Mouse (Mus musculus) gastrocnemius, adult 2 months (tissue): ENCODE measurements around the gene Mybl2. TPM values are rescaled to one million over a fixed set of nuclear protein-coding genes. Genes with fewer than 3 reads are reported as not detected.

Source experiments
- DNase-seq: peaks from one replicate; pipeline ENCODE4 v3.0.0; 2022
- H3K27ac ChIP-seq: fragments of 200-600 bp; 2 replicates; pipeline ENCODE4 v1.8.1; 2022; ENCODE audit warnings: mild to moderate bottlenecking
- H3K4me3 ChIP-seq: fragments of 200-600 bp; 2 replicates; pipeline ENCODE4 v1.8.1; 2022; ENCODE audit warnings: mild to moderate bottlenecking, moderate library complexity
- CTCF ChIP-seq: fragments of 200-600 bp; IDR thresholded peaks from 2 replicates; pipeline ENCODE4 v1.8.1; 2022; ENCODE audit warnings: antibody characterized with exemption, mild to moderate bottlenecking, moderate library complexity
- intact Hi-C: fragments of 180-260 bp; cut with DNase I; formaldehyde crosslinking; loops from one replicate; pipeline ENCODE4 v1.15.1; 2025
- long read RNA-seq, 2 experiments: library from polyadenylated mRNA; stranded (forward); transcript quantifications; one replicate each; pipeline ENCODE4 v2.0.0; 2021
- total RNA-seq, 2 experiments: library from RNA; stranded (reverse); gene quantifications; 2 replicates each; pipeline ENCODE4 v1.2.3; 2021

Mybl2 gene
- not detected for total RNA-seq
- long read RNA-seq, experiment 1, result 0 reads
- long read RNA-seq, experiment 2, result 0 reads

- no peak within 1 kb of the TSS for H3K27ac ChIP-seq
- TF ChIP-seq CTCF, result no peak
- intact Hi-C loops, result loop anchor here (5.0 kb wide), 1 partner anchor 348 kb away; no protein-coding TSS in a partner anchor
- peak; percentile 93 for DNase-seq
- peak within 1 kb of the TSS; percentile 78 for H3K4me3 ChIP-seq
Measured at GRCm38 (mm10) chr2:163054335-163054840, at the start of gene Mybl2. TSS of gene Mybl2 (plus strand) at chr2:163054687.

- Histone ChIP-seq H3K27ac (no peak overlapping the region), H3K4me3 (no peak overlapping the region)
- no peak for TF ChIP-seq CTCF
- intact Hi-C loops, result no loop called here
- no peak for DNase-seq
Measured at GRCm38 (mm10) chr2:163007299-163007698, 47.2 kb upstream of the Mybl2 start.

GRCm38 (mm10) chr2:163016916-163017743, 37.4 kb upstream of the Mybl2 start, which contains the start of gene Ift52:
TSS of gene Ift52 (plus strand) at chr2:163017354.
- peak; percentile 92 for DNase-seq
- no peak for TF ChIP-seq CTCF
- peak within 1 kb of the TSS; percentile 90 for H3K27ac ChIP-seq
- intact Hi-C loops, result loop anchor here (5.0 kb wide), 1 partner anchor 85 kb away; the partner anchor contains the start of gene Srsf6
- H3K4me3 ChIP-seq, result peak within 1 kb of the TSS; percentile 93

GRCm38 (mm10) chr2:163031289-163031688, 23.2 kb upstream of the Mybl2 start:
- intact Hi-C loops, result no loop called here
- DNase-seq, result no peak
- no peak for TF ChIP-seq CTCF
- Histone ChIP-seq H3K4me3 (no peak overlapping the region), H3K27ac (no peak overlapping the region)

GRCm38 (mm10) chr2:163031757-163032156, 22.7 kb upstream of the Mybl2 start:
- intact Hi-C loops, result no loop called here

GRCm38 (mm10) chr2:163032622-163033021, 21.9 kb upstream of the Mybl2 start:
- H3K27ac ChIP-seq, result no peak overlapping the region
- intact Hi-C loops, result no loop called here
- no peak overlapping the region for H3K4me3 ChIP-seq
- DNase-seq, result no peak
- TF ChIP-seq CTCF, result no peak

More at GRCm38 (mm10) chr2:163031757-163032156, 22.7 kb upstream of the Mybl2 start:
- no peak for TF ChIP-seq CTCF
- DNase-seq, result no peak
- H3K4me3 ChIP-seq, result no peak overlapping the region
- no peak overlapping the region for H3K27ac ChIP-seq

- intact Hi-C loops, result no loop called here
- no peak for DNase-seq
- H3K27ac ChIP-seq, result no peak overlapping the region
- TF ChIP-seq CTCF, result no peak
- H3K4me3 ChIP-seq, result no peak overlapping the region
Measured at GRCm38 (mm10) chr2:163039940-163040339, 14.5 kb upstream of the Mybl2 start.

GRCm38 (mm10) chr2:163048125-163048524, 6.4 kb upstream of the Mybl2 start:
- intact Hi-C loops, result no loop called here
- no peak overlapping the region for H3K27ac ChIP-seq
- peak; percentile 86 for TF ChIP-seq CTCF
- peak; percentile 82 for DNase-seq
- peak overlapping the region; percentile 44 for H3K4me3 ChIP-seq

- intact Hi-C loops, result no loop called here
- no peak for TF ChIP-seq CTCF
- H3K27ac ChIP-seq, result no peak overlapping the region
- no peak overlapping the region for H3K4me3 ChIP-seq
- DNase-seq, result no peak
Measured at GRCm38 (mm10) chr2:163049116-163049515, 5.4 kb upstream of the Mybl2 start.

GRCm38 (mm10) chr2:163051691-163052090, 2.8 kb upstream of the Mybl2 start:
- no peak overlapping the region for H3K27ac ChIP-seq
- H3K4me3 ChIP-seq, result no peak overlapping the region
- intact Hi-C loops, result loop anchor here (5.0 kb wide), 1 partner anchor 351 kb away; no protein-coding TSS in a partner anchor
- TF ChIP-seq CTCF, result no peak
- DNase-seq, result no peak

GRCm38 (mm10) chr2:163052101-163052500, 2.4 kb upstream of the Mybl2 start:
- Histone ChIP-seq H3K27ac (no peak overlapping the region), H3K4me3 (no peak overlapping the region)
- DNase-seq, result no peak
- no peak for TF ChIP-seq CTCF
- intact Hi-C loops, result loop anchor here (5.0 kb wide), 1 partner anchor 350 kb away; no protein-coding TSS in a partner anchor

GRCm38 (mm10) chr2:163052826-163053225, 1.7 kb upstream of the Mybl2 start:
- no peak for TF ChIP-seq CTCF

GRCm38 (mm10) chr2:163054891-163055494, 506 bp downstream of the Mybl2 start:
- Histone ChIP-seq H3K27ac (no peak overlapping the region), H3K4me3 (peak overlapping the region; percentile 78)
- TF ChIP-seq CTCF, result no peak
- intact Hi-C loops, result loop anchor here (5.0 kb wide), 1 partner anchor 347 kb away; no protein-coding TSS in a partner anchor
- peak; percentile 18 for DNase-seq

More at GRCm38 (mm10) chr2:163052826-163053225, 1.7 kb upstream of the Mybl2 start:
- H3K4me3 ChIP-seq, result no peak overlapping the region
- H3K27ac ChIP-seq, result no peak overlapping the region
- no peak for DNase-seq
- intact Hi-C loops, result loop anchor here (5.0 kb wide), 1 partner anchor 349 kb away; no protein-coding TSS in a partner anchor
